Mouse (Mus musculus) lung, adult 18-20 months (tissue): ENCODE measurements around the gene Gaa.
"Not testable (repeated sequence)": the region's sequence is repeated elsewhere in the genome, so short reads cannot be mapped to it uniquely, and the experiment has no call there.

ENCODE experiments used
- DNase-seq, 2 experiments: peaks; one replicate each; pipeline ENCODE4 v3.0.0; 2022; ENCODE audit warnings: mixed read lengths in 2 of 2

The Gaa gene

DNA sequence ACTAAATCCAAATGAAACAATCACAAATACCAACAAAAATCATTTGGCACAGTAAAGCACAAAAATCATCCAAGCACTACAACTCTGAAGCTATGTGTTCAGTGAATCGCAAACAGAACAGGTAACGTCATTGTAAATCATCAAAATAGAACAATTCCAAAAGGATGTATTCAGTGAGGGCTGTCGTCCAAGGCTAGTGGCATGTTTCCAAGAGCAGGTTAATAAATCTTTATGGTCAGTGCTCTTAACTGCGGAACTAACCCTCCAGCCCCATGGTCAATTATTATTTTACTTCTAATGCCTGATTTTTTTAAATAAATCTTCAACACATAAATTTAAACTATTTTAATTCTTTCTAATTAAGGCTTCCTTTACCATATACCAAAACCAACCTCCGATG lies 11.1 kb upstream of the Gaa start:
- DNase-seq, result not testable (repeated sequence)

DNA sequence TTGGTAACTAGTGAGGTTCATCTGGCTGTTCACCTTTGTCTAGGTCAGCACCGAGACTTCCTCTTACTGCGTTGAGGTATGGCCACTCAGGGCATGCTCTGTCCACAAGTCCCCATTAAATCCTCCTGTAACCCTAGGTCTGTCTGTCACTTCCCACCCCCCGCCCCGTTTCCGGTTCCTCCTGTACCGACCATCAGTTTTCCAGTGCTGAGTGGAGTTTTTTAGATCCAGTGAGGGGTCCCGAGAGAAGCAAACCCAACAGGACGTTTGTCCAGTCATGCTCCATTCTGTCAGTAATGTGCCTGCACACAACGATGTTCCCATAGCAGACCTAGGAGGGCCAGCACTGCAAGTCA lies 9.5 kb upstream of the Gaa start:
- no peak for DNase-seq

DNA sequence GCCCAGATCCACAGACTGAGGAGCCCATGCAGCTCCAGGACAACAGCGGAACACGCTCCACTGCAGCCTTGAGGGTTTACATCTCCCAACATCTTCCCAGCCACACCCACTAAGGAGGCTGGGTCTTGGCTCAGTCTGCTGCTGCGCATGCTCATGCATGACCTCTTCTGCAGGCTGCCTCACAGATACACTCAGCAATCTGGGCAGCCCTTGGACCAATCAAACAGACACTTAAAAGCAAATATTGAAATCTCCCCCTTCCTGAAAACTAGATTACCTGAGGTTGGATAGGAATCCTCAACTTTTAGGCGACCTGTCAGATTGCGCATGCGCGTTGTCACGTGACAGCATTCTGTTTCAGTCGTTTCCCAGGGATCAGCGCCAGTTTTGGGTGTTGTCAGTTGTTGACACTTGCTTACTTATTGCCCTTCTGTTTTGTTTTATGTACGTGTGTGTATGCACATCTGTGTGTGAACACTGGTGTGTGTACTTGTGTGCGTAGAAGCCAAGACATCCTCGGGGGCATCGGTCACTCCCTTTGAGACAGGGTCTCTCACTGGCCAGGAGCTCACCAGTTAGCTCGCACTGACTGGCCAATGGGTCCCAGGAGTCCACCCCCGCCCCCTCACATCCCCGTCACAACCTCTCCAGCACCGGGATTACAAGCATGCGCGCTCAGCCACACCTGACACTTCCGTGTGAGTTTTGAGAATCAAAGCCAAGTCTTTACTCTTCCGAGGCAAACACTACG lies 8.9 kb upstream of the Gaa start:
- peak; percentile 71 to 74 for DNase-seq

DNA sequence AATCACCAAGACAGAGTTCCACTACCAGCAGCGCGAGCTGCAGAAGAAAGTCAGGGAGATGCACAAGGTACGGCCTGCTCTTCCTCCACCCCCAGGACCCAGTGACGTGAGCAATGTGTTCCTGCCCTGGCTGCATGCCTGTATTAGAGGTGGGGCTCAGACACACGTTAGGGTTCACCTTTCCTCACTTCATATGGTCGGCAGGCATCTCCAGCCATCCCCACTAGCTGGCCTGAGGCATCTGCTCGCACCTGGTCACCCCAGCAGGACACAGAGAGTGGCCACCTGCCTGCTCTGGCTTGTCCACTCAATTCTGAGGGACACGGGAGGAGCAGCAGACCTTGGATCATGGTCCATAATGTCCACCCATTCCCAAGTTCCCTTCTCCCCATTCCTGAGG lies 7.7 kb upstream of the Gaa start:
- DNase-seq, result no peak

DNA sequence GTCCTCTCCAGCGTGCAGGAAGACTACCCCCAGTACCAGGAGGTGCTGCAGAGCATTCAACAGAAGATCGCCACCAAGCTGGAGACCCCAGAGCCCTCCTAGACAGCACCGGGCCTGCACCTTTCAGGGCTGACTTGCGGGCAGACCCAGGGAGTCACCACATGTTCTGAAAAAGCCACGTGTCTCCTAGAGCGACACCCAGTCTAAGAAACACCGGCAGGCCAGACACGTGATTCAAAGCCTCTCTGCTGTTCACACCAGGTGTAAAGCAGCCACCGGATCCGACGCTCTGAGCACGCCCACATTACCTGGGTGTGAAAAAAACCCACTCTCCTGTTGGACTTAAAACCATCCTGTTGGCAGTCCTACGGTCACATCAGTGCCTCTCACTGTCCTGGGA lies 3.3 kb upstream of the Gaa start:
- no peak for DNase-seq

DNA sequence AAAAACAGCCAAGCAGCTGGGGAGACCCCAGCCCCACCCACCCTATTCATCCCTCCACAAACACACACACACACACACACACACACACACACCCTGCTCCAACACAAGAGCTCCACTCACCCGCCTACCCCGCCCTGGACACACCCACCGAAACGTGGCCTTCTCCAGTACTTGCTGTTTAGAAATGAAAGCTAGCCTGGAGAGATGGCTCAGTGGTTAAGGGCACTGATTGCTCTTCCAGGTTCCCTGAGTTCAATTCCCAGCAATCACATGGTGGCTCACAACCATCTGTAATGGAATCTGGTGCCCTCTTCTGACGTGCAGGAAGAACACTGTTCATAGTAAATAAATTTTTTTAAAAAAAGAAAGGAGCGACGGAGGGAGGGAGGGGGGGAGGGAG lies 1.9 kb upstream of the Gaa start:
- DNase-seq, result no peak

DNA sequence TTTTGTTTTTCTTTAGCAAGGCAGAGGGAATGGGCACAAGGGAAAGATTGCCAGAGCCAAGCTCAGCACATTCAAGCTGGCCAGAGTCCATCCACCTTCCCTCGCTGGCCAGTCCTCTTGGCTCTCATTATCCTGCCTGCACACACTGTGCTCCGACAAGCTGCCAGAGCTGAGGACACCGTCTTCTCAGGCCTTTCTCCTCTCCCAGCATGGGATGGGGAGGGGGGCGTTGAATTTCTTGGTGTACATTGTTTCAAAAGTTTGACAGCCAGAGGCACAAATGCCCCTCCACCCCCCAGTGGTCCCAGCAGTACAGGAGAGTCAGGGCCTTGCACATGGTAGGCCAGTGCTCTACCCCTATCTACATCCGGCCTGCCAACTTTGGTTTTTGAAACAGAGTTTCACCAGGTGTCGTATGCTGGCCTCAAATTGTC lies 429 bp upstream of the Gaa start:
- DNase-seq, result peak; percentile 17 to 19

DNA sequence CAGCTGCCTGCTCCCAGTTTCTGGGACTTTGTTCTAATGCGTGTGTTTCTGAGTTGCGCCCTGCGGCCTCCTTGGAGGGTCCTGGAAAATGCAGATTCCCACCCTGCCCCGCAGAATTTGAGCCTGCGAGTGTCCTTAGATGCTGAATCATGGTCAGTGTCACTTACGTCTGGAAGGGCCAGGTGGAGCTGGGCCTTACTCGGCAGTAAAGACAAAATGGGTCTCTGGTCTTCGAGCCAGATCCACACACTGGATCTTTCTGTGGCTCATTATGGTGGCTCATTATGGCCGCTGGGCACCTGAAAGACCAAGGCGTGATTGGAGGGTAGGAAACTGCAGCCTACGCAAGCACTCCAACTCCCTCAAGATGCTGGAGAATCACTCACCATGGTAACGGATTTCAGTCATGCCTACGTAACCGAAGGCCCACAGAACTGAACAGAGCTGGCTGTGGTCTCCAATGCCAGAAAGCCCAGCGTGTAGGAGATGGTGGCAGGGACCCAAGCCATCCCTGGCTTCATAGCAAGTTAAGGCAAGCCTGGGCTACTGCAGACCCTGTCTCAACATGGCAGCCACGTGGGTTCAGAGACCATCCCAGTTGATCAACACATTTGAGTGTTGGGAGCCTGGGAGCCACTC lies 989 bp downstream of the Gaa start:
- DNase-seq, result peak; percentile 42 to 48

DNA sequence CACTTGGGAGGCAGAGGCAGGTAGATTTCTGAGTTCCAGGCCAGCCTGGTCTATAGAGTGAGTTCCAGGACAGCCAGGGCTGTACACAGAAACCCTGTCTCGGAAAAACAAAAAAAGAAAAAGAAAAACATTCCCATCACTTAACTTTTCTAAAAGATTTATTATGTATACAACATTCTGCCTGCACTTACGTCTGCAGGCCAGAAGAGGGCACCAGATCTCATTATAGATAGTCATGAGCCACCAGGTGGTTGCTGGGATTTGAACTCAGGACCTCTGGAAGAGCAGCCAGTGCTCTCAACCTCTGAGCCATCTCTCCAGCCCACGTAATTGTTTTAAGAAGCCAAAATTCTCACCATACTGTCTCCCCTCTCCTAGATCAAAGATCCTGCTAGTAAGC lies 4.8 kb downstream of the Gaa start:
- DNase-seq, result not testable (repeated sequence)

DNA sequence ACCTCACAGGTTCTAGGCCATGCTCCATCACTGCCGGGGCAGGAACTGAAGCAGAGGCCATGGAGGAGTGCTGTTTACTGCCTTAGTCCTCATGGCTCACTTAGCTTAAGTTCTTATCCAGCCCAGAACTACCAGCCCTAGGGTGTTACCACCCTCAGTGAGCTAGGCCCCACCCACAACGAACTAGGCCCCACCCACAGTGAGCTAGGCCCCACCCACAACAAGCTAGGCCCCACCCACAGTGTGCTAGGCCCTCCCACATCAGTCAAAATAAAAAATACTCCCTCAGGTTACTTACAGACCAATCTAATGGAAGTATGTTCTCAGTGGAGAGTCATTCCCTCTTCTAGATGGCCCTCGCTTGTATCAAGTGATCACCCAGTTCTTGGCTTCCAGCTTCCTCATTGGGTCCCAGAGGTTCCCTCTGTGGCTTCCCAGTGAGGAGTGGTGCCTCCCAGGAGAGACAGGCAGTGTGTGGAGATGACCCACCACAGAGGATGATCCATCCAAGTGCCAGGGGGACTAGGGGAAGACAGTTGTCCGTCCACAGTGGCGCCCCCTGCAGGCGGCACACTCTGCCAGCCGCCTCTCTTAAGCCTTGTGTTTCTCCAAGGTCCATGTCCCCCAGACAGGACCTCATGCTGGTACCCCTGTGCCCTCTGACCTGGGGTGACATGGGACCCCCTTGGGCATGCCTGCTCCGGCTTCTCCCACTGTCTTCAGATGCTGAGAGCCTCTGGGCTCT lies 5.7 kb downstream of the Gaa start:
- DNase-seq, result no peak

DNA sequence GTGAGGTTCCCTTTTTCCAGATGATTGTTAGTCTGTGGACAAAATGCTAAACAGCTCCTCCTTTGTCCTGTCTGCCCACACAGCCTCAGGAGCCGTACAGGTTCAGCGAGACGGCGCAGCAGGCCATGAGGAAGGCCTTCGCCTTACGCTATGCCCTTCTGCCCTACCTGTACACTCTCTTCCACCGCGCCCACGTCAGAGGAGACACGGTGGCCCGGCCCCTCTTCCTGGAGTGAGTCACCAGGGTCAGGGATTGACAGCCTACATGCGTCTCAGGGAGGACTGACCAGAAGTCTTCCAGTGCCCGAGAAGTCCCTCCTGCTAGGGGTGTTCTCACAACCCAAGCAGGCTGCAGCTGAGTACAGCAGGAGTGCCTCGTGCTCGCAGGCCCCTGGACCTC lies 13.3 kb downstream of the Gaa start:
- DNase-seq, result no peak

DNA sequence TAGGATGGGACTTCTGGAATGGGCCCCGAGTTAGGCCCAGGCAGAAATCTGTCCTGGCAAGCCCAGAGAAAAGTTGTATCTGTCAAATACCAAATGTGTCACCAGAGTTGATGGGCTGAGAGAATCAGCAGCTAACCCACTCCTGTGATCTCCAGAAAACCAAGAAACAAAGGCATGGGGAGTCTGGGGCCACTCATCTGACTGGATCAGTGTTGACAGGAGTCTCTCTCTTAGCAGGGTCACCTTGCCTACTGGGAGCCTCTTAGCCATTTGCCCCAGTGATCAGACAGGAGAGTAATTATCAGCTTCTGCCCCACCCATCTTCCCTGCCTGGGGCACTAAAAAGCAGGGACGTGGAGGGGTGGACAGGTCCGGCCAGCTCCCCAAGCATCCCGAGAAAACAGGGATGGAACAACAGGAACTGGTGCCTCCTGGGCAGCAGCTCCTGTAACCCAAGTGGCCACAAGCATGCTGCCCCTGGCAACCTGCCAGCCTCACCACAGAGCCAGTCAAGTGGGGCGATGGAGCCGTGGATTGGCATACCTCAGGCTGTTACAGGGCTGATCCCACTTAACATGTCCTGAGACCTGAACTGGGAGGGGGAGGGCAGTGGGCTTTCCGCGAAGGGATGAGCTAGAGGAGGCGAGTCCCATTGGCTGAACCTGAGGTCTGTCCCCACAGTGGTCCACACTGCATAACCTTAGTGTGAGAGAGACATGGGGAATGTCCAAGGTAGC lies 18.3 kb downstream of the Gaa start:
- DNase-seq, result peak; percentile 75 to 82

DNA sequence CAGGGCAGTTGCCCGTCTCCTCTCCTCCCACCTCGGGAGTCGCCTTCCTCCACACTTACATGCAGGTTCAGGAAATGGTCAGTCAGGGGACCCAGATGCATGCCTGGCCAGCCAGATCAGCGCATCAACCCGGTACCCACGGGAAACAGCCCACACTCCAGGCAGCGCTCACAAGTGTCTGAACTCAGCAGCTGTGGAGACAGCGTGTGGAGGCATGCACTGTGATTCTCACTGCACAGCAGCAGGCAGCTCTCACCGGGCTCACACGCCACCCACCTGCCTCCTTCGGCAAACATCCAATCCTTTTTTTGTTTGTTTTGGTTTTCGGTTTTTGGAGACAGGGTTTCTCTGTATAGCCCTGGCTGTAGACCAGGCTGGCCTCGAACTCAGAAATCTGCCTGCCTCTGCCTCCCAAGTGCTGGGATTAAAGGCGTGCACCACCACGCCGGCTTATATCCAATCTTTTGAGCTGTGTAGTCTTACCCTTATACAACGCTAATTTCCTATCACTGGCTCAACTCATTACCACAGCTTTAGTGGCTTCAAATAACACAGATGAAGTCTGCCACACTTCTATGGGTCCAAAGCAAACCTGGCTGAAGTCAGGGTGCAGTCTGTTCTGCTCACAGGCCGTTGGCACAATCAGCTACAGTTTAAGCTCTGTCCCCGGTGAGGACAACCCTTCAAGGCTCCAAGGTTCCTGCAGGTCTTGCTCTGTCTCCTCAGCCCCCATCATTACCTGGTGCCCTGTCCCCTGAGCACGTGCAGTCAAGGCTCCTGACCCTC lies 19.7 kb downstream of the Gaa start:
- DNase-seq, result no peak

DNA sequence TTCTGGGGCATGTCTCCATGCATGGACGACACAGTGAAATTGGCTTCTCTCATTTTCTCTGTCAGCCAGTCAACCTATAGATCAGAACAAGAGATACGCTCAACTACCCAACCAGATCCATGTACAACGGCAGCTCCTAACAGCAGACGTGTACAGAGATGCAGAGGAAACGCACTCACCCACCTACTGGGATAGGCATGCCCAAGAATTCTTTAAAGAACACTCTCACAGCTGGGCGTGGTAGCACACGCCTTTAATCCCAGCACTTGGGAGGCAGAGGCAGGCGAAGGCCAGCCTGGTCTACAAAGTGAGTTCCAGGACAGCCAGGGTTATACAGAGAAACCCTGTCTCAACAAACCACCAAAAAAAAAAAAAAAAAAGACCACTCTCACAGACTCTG lies 25.2 kb downstream of the Gaa start:
- DNase-seq, result not testable (repeated sequence)

DNA sequence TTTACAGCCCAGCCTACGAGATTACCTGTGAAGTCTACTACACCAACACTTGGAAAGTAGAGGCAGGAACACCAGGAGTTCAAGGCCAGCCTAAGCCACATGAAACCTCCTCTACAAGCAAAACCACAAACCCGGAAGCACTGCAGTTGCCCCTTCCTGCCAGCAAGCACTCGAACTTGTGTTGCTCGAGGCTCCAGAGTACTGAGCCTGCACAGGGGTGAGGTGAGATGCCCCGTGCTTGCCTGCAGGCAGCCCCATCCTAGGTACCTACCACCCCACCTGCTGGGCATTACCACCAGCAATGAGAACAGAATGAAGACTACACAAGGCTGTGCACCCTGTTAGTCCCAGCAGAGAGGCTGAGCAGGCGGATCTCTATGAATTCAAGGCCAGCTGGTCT lies 30.3 kb downstream of the Gaa start:
- no peak for DNase-seq

DNA sequence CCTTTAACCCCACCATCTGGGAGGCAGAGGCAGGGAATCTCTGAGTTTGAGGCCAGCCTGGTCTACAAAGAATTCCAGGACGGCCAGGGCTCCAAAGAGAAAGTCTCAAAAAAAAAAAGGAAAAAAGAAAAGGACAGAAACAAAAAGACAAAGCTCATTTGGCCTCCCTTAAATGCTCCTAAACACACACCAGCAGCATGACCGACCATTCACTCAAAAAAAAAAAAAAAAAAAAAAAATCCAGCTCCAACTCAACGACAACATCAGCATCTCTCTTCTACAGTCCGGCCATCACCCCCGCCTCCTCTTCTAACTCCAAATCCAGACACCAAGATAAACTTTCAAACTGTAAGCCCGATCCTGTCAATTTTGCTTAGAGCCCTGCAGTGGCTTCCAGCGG lies 31.2 kb downstream of the Gaa start:
- no peak for DNase-seq

DNA sequence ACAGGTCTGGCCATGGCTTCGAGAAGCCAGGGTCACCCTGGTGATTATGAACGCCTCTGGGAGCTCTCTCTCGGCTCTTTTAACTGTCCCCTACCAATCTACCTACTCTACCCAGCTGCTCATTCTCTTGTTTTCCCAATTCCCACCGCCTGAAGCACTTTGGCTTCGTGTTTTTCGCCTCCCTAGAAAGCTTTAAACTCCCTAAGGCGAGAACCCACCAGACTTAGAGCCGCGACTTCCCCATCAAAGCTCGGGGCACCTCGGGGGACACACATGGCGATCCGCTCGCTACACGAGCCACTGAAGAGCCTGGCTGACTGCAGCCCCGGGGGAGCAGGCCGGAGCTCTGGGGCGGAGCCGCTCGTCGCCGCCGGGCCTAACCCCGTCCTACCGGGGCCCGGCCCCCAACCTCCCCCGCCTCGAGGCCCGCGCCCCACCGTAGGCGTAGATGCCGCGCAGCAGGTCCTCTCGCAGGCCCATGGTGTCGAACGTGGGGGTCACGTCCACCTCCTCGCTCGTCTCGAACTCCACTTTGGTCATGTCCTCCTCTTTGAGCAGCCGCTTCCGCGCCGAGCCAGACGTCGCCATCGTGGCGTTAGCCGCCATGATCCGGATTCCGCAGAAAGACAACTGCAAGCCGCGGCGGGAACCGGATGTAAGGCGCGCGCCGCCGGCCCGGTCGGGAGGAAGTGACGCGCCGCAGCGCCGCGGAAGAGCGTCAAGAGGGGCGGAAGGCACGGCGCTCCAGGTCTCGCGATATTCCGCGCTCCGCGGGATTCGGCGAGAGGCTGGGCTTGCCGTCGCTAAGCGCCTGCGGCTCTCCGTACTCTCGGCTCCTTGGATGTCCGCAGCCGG lies 31.9 kb downstream of the Gaa start, which contains the start of gene Eif4a3:
Gene Eif4a3, minus strand, starts transcription at position 699 of the 855 bp plus-strand sequence.
- DNase-seq, result peak; percentile 93 to 95

DNA sequence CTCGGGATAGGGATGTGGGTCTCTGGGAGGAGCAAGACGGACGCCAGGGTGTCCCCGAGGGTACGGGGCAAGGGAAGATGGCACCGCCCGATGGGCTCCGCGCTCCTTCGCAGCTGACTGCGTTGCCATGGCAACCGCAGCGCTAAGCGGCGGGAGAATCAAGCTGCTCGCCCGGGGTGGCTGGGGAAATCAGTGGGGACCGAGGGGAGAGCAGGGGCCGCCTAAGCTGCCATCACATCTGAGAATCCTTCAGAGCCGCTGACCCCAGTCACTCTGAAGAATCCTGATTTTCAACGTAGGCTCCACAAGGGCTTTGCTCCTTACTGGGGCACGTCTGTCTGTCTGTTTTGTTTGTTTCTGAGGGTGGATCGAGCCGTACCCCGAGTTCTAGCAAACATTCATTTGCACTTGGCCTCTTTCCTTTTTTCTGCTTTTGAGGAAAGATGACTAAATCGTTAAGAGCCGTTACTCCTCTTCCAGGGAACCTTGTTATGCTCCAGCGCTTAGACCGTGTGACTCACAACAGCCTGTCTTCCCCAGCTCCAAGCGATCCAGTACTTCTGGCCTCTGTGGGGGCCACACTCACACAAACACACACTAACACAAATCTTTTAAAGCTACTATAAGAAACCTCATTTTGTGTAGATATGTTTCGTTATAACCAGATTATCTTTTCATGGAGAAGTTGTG lies 32.7 kb downstream of the Gaa start:
- DNase-seq, result no peak

DNA sequence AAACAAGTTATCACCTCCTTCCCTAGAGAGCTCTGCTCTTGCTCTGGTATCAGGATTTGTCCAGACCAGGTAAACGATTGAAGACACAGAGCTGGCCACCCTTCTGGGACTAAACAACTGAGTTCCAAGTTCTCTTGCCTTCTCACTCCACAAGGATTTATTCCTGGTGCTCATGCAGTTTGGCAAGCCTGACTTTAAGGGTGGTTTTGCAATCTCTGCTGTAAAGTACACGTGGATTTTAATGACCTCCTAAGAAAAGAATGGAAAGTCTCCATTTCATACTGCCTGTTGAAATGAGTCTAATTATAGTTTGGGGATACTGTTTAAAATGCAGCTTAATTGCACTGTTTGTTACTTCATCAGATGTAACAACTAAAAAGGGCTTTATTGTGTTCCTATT lies 33.3 kb downstream of the Gaa start:
- no peak for DNase-seq

DNA sequence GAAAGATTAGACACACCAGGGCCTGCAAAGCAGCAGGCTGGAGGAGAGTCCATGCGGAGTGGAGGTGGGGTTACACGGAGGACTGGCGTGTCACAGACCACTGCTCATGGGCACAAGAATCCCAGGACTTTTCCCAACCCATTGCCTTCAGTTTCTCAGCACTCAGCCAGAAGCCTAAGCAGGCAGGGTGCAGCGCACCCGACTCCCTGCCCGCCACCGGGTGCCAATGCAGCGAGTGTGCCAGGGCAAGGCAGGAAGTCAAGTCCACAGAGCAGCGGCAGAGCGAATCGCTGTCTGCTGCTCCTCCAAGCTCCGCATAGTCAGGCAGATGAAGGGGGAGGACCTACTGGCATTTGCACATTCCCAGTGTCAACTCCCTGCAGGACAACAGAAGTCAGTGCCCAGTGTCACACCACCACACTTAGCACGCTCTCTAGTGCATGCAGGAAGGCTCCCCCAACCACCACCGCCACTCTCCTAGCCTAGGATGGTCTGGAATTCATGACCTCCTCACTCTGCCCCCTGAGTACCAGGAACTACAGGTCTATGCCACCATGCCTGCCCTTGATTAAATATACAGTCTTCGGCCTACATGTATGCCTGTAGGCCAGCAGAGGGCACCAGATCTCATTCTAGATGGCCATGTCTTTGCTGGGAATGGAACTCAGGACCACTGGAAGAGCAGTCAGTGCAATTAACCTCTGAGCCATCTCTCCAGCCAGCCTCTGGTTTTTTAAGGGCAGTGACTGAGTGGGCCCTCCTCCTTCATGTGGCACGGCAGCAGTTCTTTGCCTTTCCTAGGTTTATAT lies 37.4 kb downstream of the Gaa start:
- DNase-seq, result peak in 1 of 2 experiments; percentile 17
